Mouse (Mus musculus) MEL (cell line): ENCODE data around the gene Frem1. TPM values are rescaled to one million over a fixed set of nuclear protein-coding genes. Genes with fewer than 3 reads are reported as not detected.

ENCODE experiments used
- DNase-seq: peaks from one replicate; pipeline ENCODE4 v3.0.0; 2011; ENCODE audit warnings: low read depth, low spot score
- H3K27ac ChIP-seq: 2 replicates; pipeline ENCODE4 v1.5.1; 2012; ENCODE audit warnings: low read depth, mild to moderate bottlenecking, control low read depth, low read length, moderate library complexity; ENCODE audit not compliant: control insufficient read depth
- H3K27me3 ChIP-seq, 2 experiments: fragments of 150-350 bp in 1 of 2; sonication (generic) in 1 of 2; 2 replicates each; pipeline ENCODE4 v1.6.1; 2012; ENCODE audit warnings: low read length in 2 of 2, mild to moderate bottlenecking in 2 of 2, improper control_type of control experiment in 1 of 2, moderate library complexity in 1 of 2; ENCODE audit not compliant: insufficient read depth in 2 of 2, control insufficient read depth in 1 of 2
- H3K36me3 ChIP-seq, 2 experiments: 2 replicates each; pipeline ENCODE4 v1.6.1; 2012 to 2014; ENCODE audit warnings: low read length in 2 of 2, improper control_type of control experiment in 1 of 2, inconsistent platforms in 1 of 2, mild to moderate bottlenecking in 1 of 2; ENCODE audit not compliant: insufficient read depth in 2 of 2, control insufficient read depth in 1 of 2
- H3K4me1 ChIP-seq, 2 experiments: fragments of 150-350 bp in 1 of 2; sonication (generic) in 1 of 2; 2 replicates each; pipeline ENCODE4 v1.6.1; 2012; ENCODE audit warnings: low read length in 2 of 2, improper control_type of control experiment in 1 of 2, mild to moderate bottlenecking in 1 of 2; ENCODE audit not compliant: insufficient read depth in 2 of 2, control insufficient read depth in 1 of 2
- H3K4me3 ChIP-seq, 2 experiments: fragments of 150-350 bp in 1 of 2; sonication (generic) in 1 of 2; 2 replicates each; pipeline ENCODE4 v1.5.1; 2012; ENCODE audit warnings: low read depth in 2 of 2, low read length in 2 of 2, mild to moderate bottlenecking in 2 of 2, moderate library complexity in 2 of 2, control low read depth in 1 of 2, improper control_type of control experiment in 1 of 2; ENCODE audit not compliant: control insufficient read depth in 1 of 2, insufficient read depth in 1 of 2
- H3K79me2 ChIP-seq: 2 replicates; pipeline ENCODE4 v1.6.1; 2012; ENCODE audit warnings: mild to moderate bottlenecking, low read length, moderate library complexity; ENCODE audit not compliant: control insufficient read depth, poor library complexity, insufficient read depth
- H3K9ac ChIP-seq: 2 replicates; pipeline ENCODE4 v1.6.1; 2012; ENCODE audit warnings: low read depth, mild to moderate bottlenecking, control low read depth, low read length, moderate library complexity; ENCODE audit not compliant: control insufficient read depth, poor library complexity, severe bottlenecking
- H3K9me3 ChIP-seq: fragments of 150-350 bp; sonication (generic); replicated peaks from 2 replicates; pipeline ENCODE4 v1.6.1; 2012; ENCODE audit warnings: mild to moderate bottlenecking, low read length, improper control_type of control experiment, moderate library complexity; ENCODE audit not compliant: insufficient read depth
- BHLHE40 ChIP-seq: IDR thresholded peaks from 2 replicates; pipeline ENCODE4 v1.6.1; 2012; ENCODE audit warnings: low read depth, mild to moderate bottlenecking, inconsistent platforms, low read length, improper control_type of control experiment, borderline replicate concordance
- GATA1 ChIP-seq: IDR thresholded peaks from 2 replicates; pipeline ENCODE4 v1.6.1; 2011; ENCODE audit warnings: low read depth, low read length, improper control_type of control experiment
- HCFC1 ChIP-seq: IDR thresholded peaks from 2 replicates; pipeline ENCODE4 v1.6.1; 2012; ENCODE audit warnings: low read depth, mild to moderate bottlenecking, inconsistent platforms, low read length, improper control_type of control experiment, moderate library complexity
- KAT2A ChIP-seq: conservative IDR thresholded peaks from 2 replicates; pipeline ENCODE4 v1.6.1; 2012; ENCODE audit warnings: low read depth, low read length, improper control_type of control experiment, inconsistent platforms
- MAFK ChIP-seq: IDR thresholded peaks from 2 replicates; pipeline ENCODE4 v1.6.1; 2011; ENCODE audit warnings: low read depth, mild to moderate bottlenecking, low read length, improper control_type of control experiment, borderline replicate concordance
- MAX ChIP-seq: IDR thresholded peaks from 2 replicates; pipeline ENCODE4 v1.6.1; 2011; ENCODE audit warnings: low read length, improper control_type of control experiment
- MEF2A ChIP-seq: IDR thresholded peaks from 2 replicates; pipeline ENCODE4 v1.6.1; 2014; ENCODE audit warnings: low read depth, mild to moderate bottlenecking, inconsistent platforms, low read length, improper control_type of control experiment; ENCODE audit not compliant: poor library complexity, insufficient replicate concordance, severe bottlenecking; ENCODE audit errors: extremely low read depth
- MXI1 ChIP-seq: IDR thresholded peaks from 2 replicates; pipeline ENCODE4 v1.6.1; 2011; ENCODE audit warnings: mild to moderate bottlenecking, low read depth, low read length, improper control_type of control experiment
- NELFE ChIP-seq: IDR thresholded peaks from 2 replicates; pipeline ENCODE4 v1.6.1; 2011; ENCODE audit warnings: low read depth, low read length, improper control_type of control experiment
- POLR2AphosphoS5 ChIP-seq: IDR thresholded peaks from 2 replicates; pipeline ENCODE4 v1.6.1; 2012; ENCODE audit warnings: low read depth, borderline replicate concordance, mild to moderate bottlenecking, inconsistent platforms, low read length, moderate library complexity, mixed read lengths
- RCOR1 ChIP-seq: IDR thresholded peaks from 2 replicates; pipeline ENCODE4 v1.6.1; 2012; ENCODE audit warnings: low read depth, mild to moderate bottlenecking, inconsistent platforms, low read length, improper control_type of control experiment
- TAL1 ChIP-seq: IDR thresholded peaks from 2 replicates; pipeline ENCODE4 v1.6.1; 2012; ENCODE audit warnings: mild to moderate bottlenecking, inconsistent platforms, low read length, moderate library complexity, mixed read lengths
- TBP ChIP-seq: IDR thresholded peaks from 2 replicates; pipeline ENCODE4 v1.8.0; 2011; ENCODE audit warnings: low read depth, low read length, improper control_type of control experiment
- TCF12 ChIP-seq: IDR thresholded peaks from 2 replicates; pipeline ENCODE4 v1.6.1; 2014; ENCODE audit warnings: low read depth, mild to moderate bottlenecking, inconsistent platforms, low read length, improper control_type of control experiment, moderate library complexity
- UBTF ChIP-seq: IDR thresholded peaks from 2 replicates; pipeline ENCODE4 v1.6.1; 2012; ENCODE audit warnings: low read depth, mild to moderate bottlenecking, inconsistent platforms, low read length, improper control_type of control experiment, moderate library complexity, borderline replicate concordance; ENCODE audit not compliant: insufficient read depth
- USF2 ChIP-seq, 2 experiments: IDR thresholded peaks; 2 replicates each; pipeline ENCODE4 v1.6.1; 2011 to 2012; ENCODE audit warnings: improper control_type of control experiment in 2 of 2, low read length in 2 of 2, borderline replicate concordance in 1 of 2, inconsistent platforms in 1 of 2, low read depth in 1 of 2, mild to moderate bottlenecking in 1 of 2; ENCODE audit not compliant: insufficient read depth in 1 of 2
- ZC3H11A ChIP-seq: IDR thresholded peaks from 2 replicates; pipeline ENCODE4 v1.6.1; 2012; ENCODE audit warnings: low read depth, mild to moderate bottlenecking, inconsistent platforms, low read length, improper control_type of control experiment
- ZNF384 ChIP-seq: IDR thresholded peaks from 2 replicates; pipeline ENCODE4 v1.6.1; 2012; ENCODE audit warnings: low read depth, mild to moderate bottlenecking, inconsistent platforms, low read length, improper control_type of control experiment
- polyA plus RNA-seq, 2 experiments: library from polyadenylated mRNA; stranded (reverse) in 1 of 2; unstranded in 1 of 2; fragments of >175 nt in 1 of 2; fragments of >200 nt in 1 of 2; gene quantifications; 2 replicates each; pipeline versions ENCODE4 v1.2.1 to v1.2.4; 2012; ENCODE audit warnings: low replicate concordance in 2 of 2, low read depth in 1 of 2; ENCODE audit not compliant: insufficient read length in 2 of 2, insufficient read depth in 1 of 2, missing spikeins in 1 of 2
- total RNA-seq: library from RNA; depleted of rRNA; stranded (reverse); fragments of 300-350 nt; gene quantifications from 2 replicates; pipeline ENCODE4 v1.2.3, GENCODE M21; 2012

Gene Frem1
- total and polyA plus RNA-seq, 3 experiments: not detected

GRCm38 (mm10) chr4:82916003-82916677 lies 136.0 kb downstream of the Frem1 start:
- no peak for DNase-seq
- Histone ChIP-seq H3K4me3 (no peak overlapping the region), H3K79me2 (no peaks in the 10 kb centered on the region), H3K27me3 (no peaks in the 10 kb centered on the region; a peak in 1 of 4 replicates), H3K9ac (no peak overlapping the region), H3K9me3 (no peaks in the 10 kb centered on the region), H3K36me3 (no peaks in the 10 kb centered on the region), H3K27ac (no peak overlapping the region), H3K4me1 (no peaks in the 10 kb centered on the region)
- TF ChIP-seq ZNF384: no peak
- no peak for TF ChIP-seq TCF12
- no peak for TF ChIP-seq MAX
- no peak for TF ChIP-seq MAFK
- no peak for TF ChIP-seq GATA1
- no peak for TF ChIP-seq NELFE
- no peak for TF ChIP-seq KAT2A
- no peak for TF ChIP-seq MXI1
- TF ChIP-seq BHLHE40: no peak
- TF ChIP-seq POLR2AphosphoS5: no peak
- TF ChIP-seq ZC3H11A: no peak
- TF ChIP-seq UBTF: no peak
- no peak for TF ChIP-seq RCOR1
- no peak for TF ChIP-seq HCFC1
- TF ChIP-seq MEF2A: no peak

- Histone ChIP-seq H3K27me3 (no peaks in the 10 kb centered on the region; a peak in 1 of 4 replicates), H3K4me3 (no peak overlapping the region), H3K36me3 (no peaks in the 10 kb centered on the region), H3K27ac (no peak overlapping the region), H3K9me3 (no peaks in the 10 kb centered on the region), H3K9ac (no peak overlapping the region), H3K4me1 (no peaks in the 10 kb centered on the region), H3K79me2 (no peaks in the 10 kb centered on the region)
- no peak for DNase-seq
- no peak for TF ChIP-seq USF2 (IDR thresholded peaks at IDR 0.05; ENCODE audit: borderline replicate concordance in 1 of 2, insufficient read depth in 1 of 2, low read depth in 1 of 2, low read length in 2 of 2)
- TF ChIP-seq TBP: no peak
- no peak for TF ChIP-seq TAL1
- no peak for TF ChIP-seq HCFC1
- TF ChIP-seq BHLHE40: no peak
Measured at GRCm38 (mm10) chr4:82915576-82915975, 136.6 kb downstream of the Frem1 start.
